Mouse (Mus musculus): Measurements from ENCODE around the gene Gm20708.

DNA sequence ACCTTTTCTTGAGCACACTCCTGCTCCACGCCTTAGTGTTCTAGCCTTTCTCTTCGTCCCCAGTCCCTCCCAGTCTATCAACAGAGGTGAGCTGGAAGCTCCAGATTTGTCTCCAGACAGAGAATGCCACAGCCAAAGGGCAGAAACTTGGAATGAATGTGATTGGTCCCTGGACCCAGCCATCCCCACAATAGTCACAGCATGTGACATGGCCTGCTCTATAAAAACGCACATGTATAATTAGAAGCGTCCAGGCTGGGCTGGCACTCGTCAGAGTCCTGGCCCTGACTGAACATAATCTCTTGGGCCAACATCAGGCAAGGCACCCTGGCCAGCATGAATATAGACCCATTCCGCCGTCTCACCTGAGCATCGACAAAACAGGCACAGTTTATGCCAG lies 9.6 kb downstream of the Gm20708 start:
- TF ChIP-seq CTCF (IDR thresholded peaks at IDR 0.05; ENCODE audit: borderline replicate concordance, control insufficient read depth, extremely low read depth, insufficient read depth, low read length, poor library complexity) (no peak), POLR2A (IDR thresholded peaks at IDR 0.05; ENCODE audit: control insufficient read depth, extremely low read depth, insufficient read depth, low read length, poor library complexity) (no peak)

Data from thymus, adult 2 months (tissue).